Mouse (Mus musculus): ENCODE data around the gene Apol9a.

Gene Apol9a

GRCm38 (mm10) chr15:77356248-77356810 is 54.6 kb downstream of the Apol9a start:
- Histone ChIP-seq H3K36me3 (ENCODE audit: insufficient read depth, low read length) (peaks cover 14% of the 10 kb centered on the region), H3K4me1 (replicated peaks; ENCODE audit: low read depth, low read length) (peaks cover 79% of the 10 kb centered on the region), H3K9me3 (ENCODE audit: low read length) (no peaks in the 10 kb centered on the region), H3K27me3 (ENCODE audit: insufficient read depth, low read length) (no peaks in the 10 kb centered on the region), H3K4me3 (replicated peaks; ENCODE audit: low read length) (peak overlapping the region; percentile 87)
- no peak for TF ChIP-seq CTCF (conservative IDR thresholded peaks at IDR 0.05; ENCODE audit: low read length)
- no peak for TF ChIP-seq NANOG (IDR thresholded peaks at IDR 0.05; ENCODE audit: borderline replicate concordance, low read length)
- no peak for TF ChIP-seq POU5F1 (IDR thresholded peaks at IDR 0.05; ENCODE audit: borderline replicate concordance, low read length)

- H3K36me3 ChIP-seq (ENCODE audit: insufficient read depth, low read length) = peaks cover 11% of the 10 kb centered on the region
- peaks cover 73% of the 10 kb centered on the region for H3K4me1 ChIP-seq (replicated peaks; ENCODE audit: low read depth, low read length)
- H3K9me3 ChIP-seq (ENCODE audit: low read length) = no peaks in the 10 kb centered on the region
- no peaks in the 10 kb centered on the region for H3K27me3 ChIP-seq (ENCODE audit: insufficient read depth, low read length)
- peak overlapping the region; percentile 87 for H3K4me3 ChIP-seq (replicated peaks; ENCODE audit: low read length)
- TF ChIP-seq NANOG (IDR thresholded peaks at IDR 0.05; ENCODE audit: borderline replicate concordance, low read length) = peak; percentile 100
- no peak for TF ChIP-seq POU5F1 (IDR thresholded peaks at IDR 0.05; ENCODE audit: borderline replicate concordance, low read length)
Observed at GRCm38 (mm10) chr15:77354848-77355551, 55.9 kb downstream of the Apol9a start.

- H3K4me3 ChIP-seq (replicated peaks; ENCODE audit: low read length) = peak overlapping the region; percentile 87
- peaks cover 6% of the 10 kb centered on the region for H3K36me3 ChIP-seq (ENCODE audit: insufficient read depth, low read length)
- H3K27me3 ChIP-seq (ENCODE audit: insufficient read depth, low read length) = no peaks in the 10 kb centered on the region
- H3K9me3 ChIP-seq (ENCODE audit: low read length) = no peaks in the 10 kb centered on the region
- H3K4me1 ChIP-seq (replicated peaks; ENCODE audit: low read depth, low read length) = peaks cover 73% of the 10 kb centered on the region
- TF ChIP-seq NANOG (IDR thresholded peaks at IDR 0.05; ENCODE audit: borderline replicate concordance, low read length) = no peak
- no peak for TF ChIP-seq CTCF (conservative IDR thresholded peaks at IDR 0.05; ENCODE audit: low read length)
- no peak for TF ChIP-seq POU5F1 (IDR thresholded peaks at IDR 0.05; ENCODE audit: borderline replicate concordance, low read length)
Observed at GRCm38 (mm10) chr15:77354496-77354847, 56.5 kb downstream of the Apol9a start.
